Mouse (Mus musculus): ENCODE measurements at regions not wholly inside any gene's neighbourhood (a gene's known extent, or its start where the extent isn't known, plus 50 kb on each side); places are given as distances from the start of the nearest gene placed in this dataset.

GRCm38 (mm10) chr8:10701648-10702061 lies 306.6 kb downstream of the Irs2 start:
- DNase-seq (ENCODE audit: low spot score in 2 of 2) = no peak
- intact Hi-C loops (cut with DNase I) = no loop called here

- intact Hi-C loops (cut with DNase I) = no loop called here
- no peak for DNase-seq (ENCODE audit: low spot score in 2 of 2)
These were observed 307.0 kb downstream of the Irs2 start for GRCm38 (mm10) chr8:10701226-10701625.

GRCm38 (mm10) chr8:10699669-10700068 lies 308.6 kb downstream of the Irs2 start:
- no peak for DNase-seq (ENCODE audit: low spot score in 2 of 2)
- intact Hi-C loops (cut with DNase I) = no loop called here

- DNase-seq (ENCODE audit: low spot score in 2 of 2) = no peak
- intact Hi-C loops (cut with DNase I) = no loop called here
These were observed 313.1 kb downstream of the Irs2 start for GRCm38 (mm10) chr8:10695181-10695580.

- intact Hi-C loops (cut with DNase I) = no loop called here
- DNase-seq (ENCODE audit: low spot score in 2 of 2) = no peak
These were observed 317.6 kb downstream of the Irs2 start for GRCm38 (mm10) chr8:10690659-10691058.

GRCm38 (mm10) chr8:10689881-10690280 lies 318.4 kb downstream of the Irs2 start:
- intact Hi-C loops (cut with DNase I) = no loop called here
- no peak for DNase-seq (ENCODE audit: low spot score in 2 of 2)

GRCm38 (mm10) chr8:10687867-10688561 lies 320.2 kb downstream of the Irs2 start:
- no peak for DNase-seq (ENCODE audit: low spot score in 2 of 2)
- intact Hi-C loops (cut with DNase I) = no loop called here
